Comparison of ENCODE assay signal across 8 mouse cellular contexts in the genomic region with DNA sequence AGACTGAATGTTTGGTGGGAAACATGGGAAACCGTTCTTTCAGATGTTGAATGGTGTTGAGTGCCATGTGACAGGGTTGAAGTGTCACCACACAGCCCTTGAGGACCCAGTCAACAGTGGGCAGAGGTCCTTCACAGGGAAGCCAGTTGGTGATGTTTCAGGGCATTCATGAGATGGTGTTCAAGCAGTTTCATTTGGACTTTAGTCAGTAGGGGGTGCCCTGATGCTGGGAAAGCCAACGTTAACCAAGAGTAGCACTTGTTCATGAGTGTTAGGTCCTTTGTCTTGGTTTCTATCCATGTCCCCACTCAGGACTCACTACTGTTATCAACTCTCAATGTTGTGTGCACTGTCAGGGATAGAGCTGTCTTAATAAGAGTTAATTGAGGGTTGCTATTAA. TPM values are rescaled to one million over a fixed set of nuclear protein-coding genes. Genes with fewer than 3 reads are reported as not detected.
DNase-seq lines count a peak whose midpoint lies in the region; ATAC-seq and TF ChIP-seq lines count a peak whose summit lies in the region.
"Had no signal": no experiment of that assay in that cellular context is flagged by ENCODE, and none has a peak within 500 bp of the region (broad histone marks: within the 10 kb centered on the region; RNA-seq: fewer than 3 reads in every experiment).

No protein-coding gene starts in this region.

- H3K27ac ChIP-seq in MEL (ENCODE audit: control insufficient read depth, low read depth, low read length) = no peak overlapping the region
- no peak overlapping the region for H3K27ac ChIP-seq in spleen, adult 2 months (ENCODE audit: insufficient read depth, low read length)
- H3K27ac ChIP-seq in heart, embryonic 10.5 days = no peak overlapping the region
- H3K27ac ChIP-seq: liver, embryonic 13.5 days had no signal

- no peak overlapping the region for H3K9ac ChIP-seq in MEL (ENCODE audit: control insufficient read depth, low read depth, low read length, poor library complexity, severe bottlenecking)
- H3K9ac ChIP-seq: liver, embryonic 13.5 days had no signal

- H3K79me2 ChIP-seq in MEL (ENCODE audit: control insufficient read depth, insufficient read depth, low read length, poor library complexity) = no peaks in the 10 kb centered on the region

- H3K9me3 ChIP-seq in MEL (replicated peaks; ENCODE audit: insufficient read depth, low read length) = no peaks in the 10 kb centered on the region
- H3K9me3 ChIP-seq in heart, embryonic 10.5 days = no peaks in the 10 kb centered on the region
- H3K9me3 ChIP-seq: liver, embryonic 13.5 days had no signal

- WGBS in spleen, adult 2 months = 43% methylated on average over 2 of the region's 2 CpGs
- 57% methylated on average over 2 of the region's 2 CpGs for WGBS in heart, embryonic 10.5 days

- no peaks in the 10 kb centered on the region for H3K4me1 ChIP-seq in MEL (ENCODE audit: control insufficient read depth in 1 of 2, insufficient read depth in 2 of 2, low read length in 2 of 2)
- H3K4me1 ChIP-seq in spleen, adult 2 months (ENCODE audit: control insufficient read depth, insufficient read depth, insufficient read length) = no peaks in the 10 kb centered on the region
- no peaks in the 10 kb centered on the region for H3K4me1 ChIP-seq in heart, embryonic 10.5 days
- H3K4me1 ChIP-seq: liver, embryonic 13.5 days had no signal

- no peak for TF ChIP-seq EP300 in MEL (IDR thresholded peaks at IDR 0.05; ENCODE audit: low read depth in 1 of 2, low read length in 2 of 2)

- peak; percentile 66 to 71 for ATAC-seq in hematopoietic stem cell, adult 5-6 weeks (replicated peaks in 1 of 2; ENCODE audit: insufficient read depth in 1 of 2, low FRiP score in 2 of 2, low TSS enrichment in 1 of 2, low read depth in 1 of 2, poor library complexity in 2 of 2, severe bottlenecking in 2 of 2)

- peak; percentile 48 for DNase-seq in layer of hippocampus, adult 11-12 months (ENCODE audit: low spot score)
- DNase-seq in layer of hippocampus, postnatal 14 days (ENCODE audit: low spot score in 2 of 2) = no peak
- peak; percentile 32 for DNase-seq in MEL (ENCODE audit: low read depth, low spot score)
- DNase-seq in spleen, adult 2 months (ENCODE audit: low read depth in 1 of 2, low spot score in 2 of 2) = peak; percentile 41 to 59
- no peak for DNase-seq in urinary bladder, adult 2 months (ENCODE audit: low spot score)
- no peak for DNase-seq in heart, embryonic 10.5 days (ENCODE audit: low spot score)
- DNase-seq: liver, embryonic 13.5 days had no signal

- peak in 2 of 3 experiments; percentile 28 to 65; a peak in 3 of 6 replicates for TF ChIP-seq CTCF in MEL (IDR thresholded peaks at IDR 0.05 in 2 of 3, conservative IDR thresholded peaks at IDR 0.05 in 1 of 3; ENCODE audit: control insufficient read depth in 1 of 3, insufficient read depth in 1 of 3, low read depth in 2 of 3, low read length in 3 of 3, poor library complexity in 1 of 3, severe bottlenecking in 1 of 3)
- TF ChIP-seq CTCF in spleen, adult 2 months (IDR thresholded peaks at IDR 0.05; ENCODE audit: extremely low read depth, insufficient read depth, insufficient read length, insufficient replicate concordance) = peak; percentile 49; the same call in 1 of the 2 replicates

- H3K27me3 ChIP-seq in MEL (ENCODE audit: control insufficient read depth in 1 of 2, insufficient read depth in 2 of 2, low read length in 2 of 2) = peaks cover 3% of the 10 kb centered on the region in 2 experiments; a peak in 2 of 4 replicates
- H3K27me3 ChIP-seq in spleen, adult 2 months (ENCODE audit: control insufficient read depth, insufficient read depth, low read length) = no peaks in the 10 kb centered on the region
- no peaks in the 10 kb centered on the region for H3K27me3 ChIP-seq in heart, embryonic 10.5 days (ENCODE audit: insufficient read depth, poor library complexity, severe bottlenecking)
- H3K27me3 ChIP-seq: liver, embryonic 13.5 days had no signal

- H3K36me3 ChIP-seq in MEL (ENCODE audit: control insufficient read depth in 1 of 2, insufficient read depth in 2 of 2, low read length in 2 of 2) = no peaks in the 10 kb centered on the region
- H3K36me3 ChIP-seq in spleen, adult 2 months (ENCODE audit: control insufficient read depth, insufficient read depth, low read length) = no peaks in the 10 kb centered on the region
- H3K36me3 ChIP-seq in heart, embryonic 10.5 days = no peaks in the 10 kb centered on the region
- H3K36me3 ChIP-seq: liver, embryonic 13.5 days had no signal

- TF ChIP-seq RAD21 in MEL (IDR thresholded peaks at IDR 0.05; ENCODE audit: low read depth, low read length) = peak; percentile 78

- H3K4me3 ChIP-seq in MEL (ENCODE audit: control insufficient read depth in 1 of 2, insufficient read depth in 1 of 2, low read depth in 2 of 2, low read length in 2 of 2) = no peak overlapping the region
- H3K4me3 ChIP-seq in spleen, adult 2 months (ENCODE audit: extremely low read depth, insufficient read depth, insufficient read length) = no peak overlapping the region
- H3K4me3 ChIP-seq in heart, embryonic 10.5 days = no peak overlapping the region
- H3K4me3 ChIP-seq: liver, embryonic 13.5 days had no signal

- no peak for TF ChIP-seq POLR2A in MEL (IDR thresholded peaks at IDR 0.05; ENCODE audit: control insufficient read depth in 1 of 2, insufficient read depth in 1 of 2, low read depth in 1 of 2, low read length in 2 of 2, poor library complexity in 1 of 2)
- TF ChIP-seq POLR2A in spleen, adult 2 months (IDR thresholded peaks at IDR 0.05; ENCODE audit: low read depth, low read length) = no peak

TF ChIP-seq in MEL, 35 proteins besides CTCF, POLR2A, EP300 and RAD21:
- TF ChIP-seq ZC3H11A (IDR thresholded peaks at IDR 0.05; ENCODE audit: low read depth, low read length) (peak; percentile 71), SMC3 (IDR thresholded peaks at IDR 0.05; ENCODE audit: low read depth, low read length) (peak; percentile 81), GATA1 (IDR thresholded peaks at IDR 0.05; ENCODE audit: low read depth, low read length) (no peak)

RNA-seq across cellular contexts. Expression of a gene that starts 20.0 kb away (rescaled TPM):
- total RNA-seq in layer of hippocampus, postnatal 14 days (2021) = 10 to 100 TPM; 41.3 to 42.5 TPM
- 137 and 142 TPM in 2 replicates for total RNA-seq in MEL (2012; rRNA removed)
- polyA plus RNA-seq in MEL (2012; ENCODE audit: insufficient read depth in 1 of 2, insufficient read length in 2 of 2, low read depth in 1 of 2, low replicate concordance in 2 of 2, missing spikeins in 1 of 2) = 100 to 1,000 TPM; 189 to 210 TPM
- 103 and 110 TPM in 2 replicates for total RNA-seq in hematopoietic stem cell, adult 5-6 weeks (2017)
- 21.6 and 22.2 TPM in 2 replicates for polyA plus RNA-seq in spleen, adult 2 months (2012; rRNA removed)
- polyA plus RNA-seq in urinary bladder, adult 2 months (2012; rRNA removed) = 48.8 and 61.4 TPM in 2 replicates
- 161 and 170 TPM in 2 replicates for polyA plus RNA-seq in heart, embryonic 10.5 days (2016; fragmentation: Nextera tagmentation; extraction: Ambion mirVana)

RNA-seq across cellular contexts. Expression of a gene that starts 29.0 kb away (rescaled TPM):
- total RNA-seq in layer of hippocampus, postnatal 14 days (2021) = 100 to 1,000 TPM; 339 TPM
- 521 and 561 TPM in 2 replicates for total RNA-seq in MEL (2012; rRNA removed)
- polyA plus RNA-seq in MEL (2012; ENCODE audit: insufficient read depth in 1 of 2, insufficient read length in 2 of 2, low read depth in 1 of 2, low replicate concordance in 2 of 2, missing spikeins in 1 of 2) = 100 to 1,000 TPM in 1 of 2 experiments, not detected in 1; 225 TPM
- 153 and 381 TPM in 2 replicates for total RNA-seq in hematopoietic stem cell, adult 5-6 weeks (2017)
- 183 and 221 TPM in 2 replicates for polyA plus RNA-seq in spleen, adult 2 months (2012; rRNA removed)
- polyA plus RNA-seq in urinary bladder, adult 2 months (2012; rRNA removed) = 620 and 635 TPM in 2 replicates
- polyA plus RNA-seq in heart, embryonic 10.5 days (2016; fragmentation: Nextera tagmentation; extraction: Ambion mirVana) = 675 and 791 TPM in 2 replicates

RNA-seq across cellular contexts. Expression of a gene that starts 42.4 kb away (rescaled TPM):
- not detected for total RNA-seq in layer of hippocampus, postnatal 14 days (2021)
- total RNA-seq in MEL (2012; rRNA removed) = 3.1 and 3.5 TPM in 2 replicates
- polyA plus RNA-seq in MEL (2012; ENCODE audit: insufficient read depth in 1 of 2, insufficient read length in 2 of 2, low read depth in 1 of 2, low replicate concordance in 2 of 2, missing spikeins in 1 of 2) = 1 to 10 TPM in 1 of 2 experiments, not detected in 1; 2.6 TPM
- total RNA-seq in hematopoietic stem cell, adult 5-6 weeks (2017) = 1.0 TPM in 1 of 2 replicates, not detected in the other
- 58.7 and 75.4 TPM in 2 replicates for polyA plus RNA-seq in spleen, adult 2 months (2012; rRNA removed)
- 0.04 and 0.19 TPM in 2 replicates for polyA plus RNA-seq in urinary bladder, adult 2 months (2012; rRNA removed)
- 7.6 and 12.0 TPM in 2 replicates for polyA plus RNA-seq in heart, embryonic 10.5 days (2016; fragmentation: Nextera tagmentation; extraction: Ambion mirVana)

RNA-seq across cellular contexts. Expression of a gene that starts 54.0 kb away (rescaled TPM):
- 10 to 100 TPM; 20.3 to 26.8 TPM for total RNA-seq in layer of hippocampus, postnatal 14 days (2021)
- total RNA-seq in MEL (2012; rRNA removed) = 113 and 118 TPM in 2 replicates
- polyA plus RNA-seq in MEL (2012; ENCODE audit: insufficient read depth in 1 of 2, insufficient read length in 2 of 2, low read depth in 1 of 2, low replicate concordance in 2 of 2, missing spikeins in 1 of 2) = 10 to 100 TPM in 1 of 2 experiments, not detected in 1; 93.7 TPM
- 85.3 and 109 TPM in 2 replicates for total RNA-seq in hematopoietic stem cell, adult 5-6 weeks (2017)
- polyA plus RNA-seq in spleen, adult 2 months (2012; rRNA removed) = 307 and 356 TPM in 2 replicates
- 128 and 151 TPM in 2 replicates for polyA plus RNA-seq in urinary bladder, adult 2 months (2012; rRNA removed)
- 124 and 133 TPM in 2 replicates for polyA plus RNA-seq in heart, embryonic 10.5 days (2016; fragmentation: Nextera tagmentation; extraction: Ambion mirVana)

Comparison
In these comparisons a context has a peak if more than half of its experiments do, and no peak if none do; other contexts are left out.
1. DNase-seq: peak in layer of hippocampus, adult 11-12 months (single experiment), MEL (single experiment) and spleen, adult 2 months (2 of 2); none in layer of hippocampus, postnatal 14 days (0 of 2), urinary bladder, adult 2 months (single experiment) and heart, embryonic 10.5 days (single experiment).